Mouse (Mus musculus): ENCODE measurements around the gene 2210407C18Rik.

Gene 2210407C18Rik

DNA sequence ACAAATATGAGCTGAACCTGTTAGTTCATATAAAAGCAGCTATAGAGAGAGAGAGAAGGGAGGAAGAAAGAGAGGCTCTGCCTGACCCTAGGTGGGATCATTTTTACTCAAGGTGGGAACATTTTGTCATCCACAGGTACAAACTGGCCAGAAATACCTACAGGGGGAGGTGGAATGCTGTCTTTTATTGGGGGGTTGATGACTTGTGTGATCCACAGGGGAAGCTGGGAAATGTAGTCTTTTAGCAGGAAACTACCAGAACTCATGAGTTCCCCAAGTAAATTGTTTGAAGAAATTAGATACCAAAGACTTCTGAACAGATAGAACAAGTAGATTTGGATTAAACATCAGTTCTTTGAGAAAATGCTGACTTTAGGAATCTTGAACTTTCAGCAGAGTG is 13.8 kb downstream of the 2210407C18Rik start:
- no peak for DNase-seq (ENCODE audit: low spot score)

DNA sequence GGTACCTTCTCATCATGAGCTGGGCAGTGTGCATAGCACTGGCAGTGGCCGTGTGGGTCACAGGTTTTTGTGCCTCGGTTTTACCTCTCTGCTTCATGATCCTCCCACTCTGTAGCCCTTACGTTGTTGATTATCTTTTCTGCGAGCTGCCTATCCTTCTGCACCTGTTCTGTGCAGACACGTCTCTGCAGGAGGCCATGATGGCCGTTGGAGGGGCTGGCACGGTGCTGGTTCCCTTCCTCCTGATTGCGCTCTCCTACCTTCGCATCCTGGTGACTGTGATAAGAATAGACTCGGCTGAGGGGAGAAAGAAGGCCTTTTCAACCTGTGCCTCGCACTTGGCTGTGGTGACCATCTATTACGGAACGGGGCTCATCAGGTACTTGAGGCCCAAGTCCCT is 18.0 kb downstream of the 2210407C18Rik start:
- DNase-seq (ENCODE audit: low spot score): no peak

DNA sequence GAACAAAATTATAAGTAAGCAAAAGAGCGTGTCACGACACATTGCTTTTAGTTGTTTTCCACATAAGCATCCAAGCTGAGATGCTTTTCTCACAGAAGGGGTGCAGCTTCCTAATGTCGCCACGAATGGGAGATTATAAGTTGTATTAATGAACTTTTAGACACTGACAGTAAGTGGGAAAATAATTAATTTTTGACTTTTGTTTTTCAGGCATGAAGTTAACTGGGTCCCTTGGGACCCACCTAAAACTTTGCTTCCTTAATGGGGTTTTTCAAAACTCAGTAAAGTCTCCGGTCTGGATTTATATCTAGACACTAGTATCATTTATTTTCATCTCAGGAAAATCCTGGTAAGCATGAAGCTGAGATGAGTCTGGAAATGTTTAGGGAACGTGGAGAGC is 21.1 kb downstream of the 2210407C18Rik start, which contains the start of gene Olfr324:
Gene Olfr324, plus strand, starts transcription at position 301 of the 400 bp plus-strand sequence.
- DNase-seq (ENCODE audit: low spot score): no peak

DNA sequence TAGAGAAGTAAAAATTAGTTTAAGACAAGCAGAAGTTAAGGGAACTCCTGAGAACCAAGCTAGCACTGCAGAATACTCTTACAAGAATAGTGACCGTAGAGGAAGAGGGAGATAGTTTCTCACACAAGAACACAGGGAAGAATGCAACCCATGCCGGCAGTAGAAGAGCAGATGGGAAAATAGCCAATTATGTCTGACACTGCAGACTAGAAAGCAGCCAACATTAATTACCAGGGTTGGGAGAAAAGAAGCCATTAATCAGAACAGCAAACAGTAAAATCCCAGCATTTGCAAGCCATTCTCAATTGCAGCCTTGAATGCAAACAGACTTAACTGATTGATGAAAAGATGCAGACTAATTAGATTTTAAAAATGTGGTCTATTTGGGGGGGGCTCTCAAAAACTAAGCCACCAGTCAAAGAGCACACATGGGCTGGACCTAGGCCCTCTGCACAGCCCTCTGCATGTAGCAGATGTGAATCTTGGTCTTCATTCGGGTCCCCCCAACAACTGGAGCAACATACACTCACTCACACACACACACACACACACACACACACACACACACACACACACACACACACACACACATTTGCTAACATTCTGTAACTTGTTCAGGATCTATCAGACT is 27.1 kb downstream of the 2210407C18Rik start:
- no peak for DNase-seq (ENCODE audit: low spot score)

DNA sequence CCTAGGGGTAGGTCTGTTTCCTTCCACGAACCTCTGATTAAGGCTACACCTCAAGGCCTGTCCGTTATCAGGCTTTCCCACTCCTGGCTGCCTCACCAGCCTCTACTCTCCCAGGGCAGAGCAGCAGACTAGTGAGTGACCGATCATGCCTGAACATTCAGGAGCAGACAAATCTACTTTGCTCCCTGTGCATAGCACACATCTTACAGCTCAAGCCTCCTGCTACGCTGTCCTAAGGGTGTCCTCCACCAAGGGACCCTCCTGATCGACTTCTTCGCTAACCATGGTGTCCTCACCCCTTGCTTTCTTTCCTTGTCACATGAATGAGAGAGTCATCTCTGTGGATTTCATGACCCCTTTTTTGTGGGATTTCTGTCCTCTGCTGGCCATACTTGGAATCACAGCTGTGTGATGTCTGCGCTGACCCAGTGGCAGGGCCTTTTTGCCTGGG is 28.0 kb downstream of the 2210407C18Rik start:
- DNase-seq (ENCODE audit: low spot score): no peak

DNA sequence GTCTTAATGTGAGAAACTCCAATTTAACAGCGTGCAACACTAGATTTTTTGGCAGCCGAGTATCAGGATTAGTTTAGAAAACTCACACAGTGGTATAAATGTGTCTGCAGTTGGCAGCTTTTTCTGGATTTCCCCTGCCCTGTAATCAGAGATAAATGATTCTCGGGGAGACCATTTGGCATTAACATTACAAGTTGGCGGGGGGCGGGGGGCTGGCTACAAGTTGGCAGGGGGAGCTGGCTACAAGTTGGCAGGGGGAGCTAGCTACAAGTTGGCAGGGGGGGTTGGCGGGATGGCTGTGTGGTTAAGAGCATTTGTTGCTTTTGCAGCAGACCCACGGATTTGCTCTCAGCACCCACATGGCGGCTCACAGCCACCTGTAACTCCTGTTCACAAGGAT is 37.2 kb downstream of the 2210407C18Rik start:
- DNase-seq (ENCODE audit: low spot score): no peak

DNA sequence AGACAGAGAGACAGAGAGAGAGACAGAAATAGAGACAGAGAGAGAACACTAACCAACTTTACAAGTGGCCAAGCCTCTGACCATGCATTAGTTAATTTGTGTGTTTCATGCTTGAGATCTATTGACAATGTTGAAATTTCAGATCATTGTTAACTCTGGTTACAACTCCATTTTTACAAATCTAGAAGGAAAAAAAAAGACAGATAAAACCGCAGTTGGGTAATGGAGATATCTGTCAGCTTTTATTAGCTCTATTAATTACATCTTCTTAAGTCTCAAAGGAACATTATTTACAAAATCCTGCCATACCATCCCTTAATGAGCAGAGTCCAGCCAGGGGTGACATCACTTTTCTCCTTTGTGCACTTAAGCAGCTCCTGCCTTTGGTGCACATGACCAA is 38.4 kb downstream of the 2210407C18Rik start, which contains the start of gene Olfr325:
Gene Olfr325, plus strand, starts transcription at position 301 of the 400 bp plus-strand sequence.
- no peak for DNase-seq (ENCODE audit: low spot score)

DNA sequence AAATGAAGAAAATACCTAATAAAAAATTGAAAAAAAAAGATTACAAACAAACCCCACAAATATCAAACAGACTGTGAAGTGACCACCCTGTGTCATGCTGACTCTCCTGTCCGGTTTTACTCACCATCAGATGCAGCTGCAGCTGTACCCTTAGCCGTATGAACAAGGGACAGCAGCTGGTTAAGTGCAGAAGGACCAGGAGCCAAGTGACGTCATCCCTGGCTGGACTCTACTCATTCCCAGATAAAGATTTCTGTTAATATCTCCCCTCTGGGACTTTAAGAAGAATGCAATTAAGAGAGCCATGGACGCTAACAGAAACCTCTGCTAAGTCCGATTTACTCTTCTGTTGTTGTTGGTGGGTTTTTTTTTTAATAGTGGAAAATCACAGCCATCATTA is 45.5 kb downstream of the 2210407C18Rik start, which contains the start of gene Olfr224:
Gene Olfr224, minus strand, starts transcription at position 149 of the 400 bp plus-strand sequence.
- no peak for DNase-seq (ENCODE audit: low spot score)

Data from testis, postnatal 14 days (tissue).